Mouse (Mus musculus) B cell, adult 2 months (primary cell): ENCODE data around the gene Lgr6.

Experiments used
- DNase-seq, 2 experiments: peaks; one replicate each; pipeline ENCODE4 v3.0.0; 2022

Lgr6 gene

GRCm38 (mm10) chr1:135075270-135075669, 29.8 kb downstream of the Lgr6 start:
- no peak for DNase-seq

- no peak for DNase-seq
Observed at GRCm38 (mm10) chr1:135072643-135073042, 32.4 kb downstream of the Lgr6 start.

- DNase-seq: no peak
Observed at GRCm38 (mm10) chr1:135069841-135070240, 35.2 kb downstream of the Lgr6 start.

- DNase-seq: no peak
Observed at GRCm38 (mm10) chr1:135064525-135064924, 40.6 kb downstream of the Lgr6 start.

GRCm38 (mm10) chr1:135062936-135063335, 42.1 kb downstream of the Lgr6 start:
- DNase-seq: no peak

GRCm38 (mm10) chr1:135061300-135061699, 43.8 kb downstream of the Lgr6 start:
- DNase-seq: no peak

GRCm38 (mm10) chr1:135060174-135060573, 44.9 kb downstream of the Lgr6 start:
- DNase-seq: no peak

GRCm38 (mm10) chr1:135056901-135057300, 48.2 kb downstream of the Lgr6 start:
- peak; percentile 23 to 29 for DNase-seq

GRCm38 (mm10) chr1:135054121-135054520, 51.0 kb downstream of the Lgr6 start:
- DNase-seq: no peak

GRCm38 (mm10) chr1:135044439-135044838, 60.6 kb downstream of the Lgr6 start:
- DNase-seq: no peak

- DNase-seq: no peak
Observed at GRCm38 (mm10) chr1:135036297-135036696, 68.8 kb downstream of the Lgr6 start.

- no peak for DNase-seq
Observed at GRCm38 (mm10) chr1:135032658-135033057, 72.4 kb downstream of the Lgr6 start.

GRCm38 (mm10) chr1:135030121-135030520, 75.0 kb downstream of the Lgr6 start:
- DNase-seq: no peak

- DNase-seq: no peak
Observed at GRCm38 (mm10) chr1:135026275-135026674, 78.8 kb downstream of the Lgr6 start.

GRCm38 (mm10) chr1:135023583-135023982, 81.5 kb downstream of the Lgr6 start:
- no peak for DNase-seq

GRCm38 (mm10) chr1:135021936-135022335, 83.1 kb downstream of the Lgr6 start:
- DNase-seq: no peak

- DNase-seq: no peak
Observed at GRCm38 (mm10) chr1:135020970-135021369, 84.1 kb downstream of the Lgr6 start.

- no peak for DNase-seq
Observed at GRCm38 (mm10) chr1:135020281-135020940, 84.7 kb downstream of the Lgr6 start.

- no peak for DNase-seq
Observed at GRCm38 (mm10) chr1:135019775-135020167, 85.3 kb downstream of the Lgr6 start.

GRCm38 (mm10) chr1:135019087-135019774, 85.8 kb downstream of the Lgr6 start:
- peak; percentile 8 for DNase-seq

- DNase-seq: no peak
Observed at GRCm38 (mm10) chr1:135017656-135018015, 87.4 kb downstream of the Lgr6 start.

- no peak for DNase-seq
Observed at GRCm38 (mm10) chr1:135016907-135017655, 88.0 kb downstream of the Lgr6 start.

- no peak for DNase-seq
Observed at GRCm38 (mm10) chr1:135014921-135015445, 90.1 kb downstream of the Lgr6 start.

GRCm38 (mm10) chr1:135012472-135012871, 92.6 kb downstream of the Lgr6 start:
- DNase-seq: no peak
